Mouse (Mus musculus): Measurements from ENCODE around the gene Armh1.

DNA sequence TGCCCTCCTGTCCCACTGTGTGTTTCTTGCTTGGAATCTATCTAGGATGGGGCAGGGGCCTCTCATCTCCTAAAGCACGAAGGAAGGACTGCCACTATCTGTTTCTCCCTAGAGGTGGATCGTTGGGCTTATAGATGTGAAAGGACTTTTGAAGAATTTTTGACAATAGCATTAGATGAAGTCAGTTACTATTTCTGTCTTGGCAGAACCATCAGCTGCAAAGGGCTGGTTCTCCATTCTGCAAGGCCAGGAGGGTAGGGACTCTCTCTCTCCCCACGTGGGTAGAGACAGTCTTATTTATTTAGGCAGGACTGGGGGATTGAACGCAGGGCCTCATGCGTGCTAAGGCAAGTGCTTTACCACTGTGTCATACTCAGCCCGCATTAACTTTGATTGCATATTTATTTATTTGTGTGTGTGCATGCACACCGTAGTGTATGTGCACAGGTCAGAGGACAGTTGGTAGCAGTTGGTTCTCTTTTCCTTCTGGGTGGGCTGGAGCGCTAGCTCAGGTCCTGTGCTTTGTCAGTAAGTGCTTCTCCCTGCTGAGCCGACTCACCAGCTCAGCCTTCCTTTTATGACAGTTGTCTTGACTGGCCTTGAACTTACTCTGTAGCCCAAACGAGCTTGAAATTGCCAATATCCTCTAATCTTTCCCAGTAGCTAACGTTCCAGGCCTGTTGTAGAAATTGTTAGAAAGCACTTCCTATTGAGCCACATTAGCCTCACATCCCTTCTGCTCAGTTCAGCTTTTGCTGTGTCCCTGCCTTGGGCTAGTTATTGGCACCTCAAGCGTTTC lies 1.5 kb upstream of the Armh1 start:
- TF ChIP-seq POLR2A (IDR thresholded peaks at IDR 0.05; ENCODE audit: borderline replicate concordance, control insufficient read depth, low read depth, low read length) (no peak), CTCF (IDR thresholded peaks at IDR 0.05; ENCODE audit: control insufficient read depth, insufficient read depth, low read length) (no peak)
